Mouse (Mus musculus) kidney, adult 11 months (tissue): ENCODE measurements at regions not wholly inside any gene's neighbourhood (a gene's known extent, or its start where the extent isn't known, plus 50 kb on each side); places are given as distances from the start of the nearest gene placed in this dataset.
A peak's percentile ranks its signal among the peaks of the same experiment; 100 is the strongest.

Source experiments
- DNase-seq: peaks from one replicate; pipeline ENCODE4 v3.0.0; 2022

DNA sequence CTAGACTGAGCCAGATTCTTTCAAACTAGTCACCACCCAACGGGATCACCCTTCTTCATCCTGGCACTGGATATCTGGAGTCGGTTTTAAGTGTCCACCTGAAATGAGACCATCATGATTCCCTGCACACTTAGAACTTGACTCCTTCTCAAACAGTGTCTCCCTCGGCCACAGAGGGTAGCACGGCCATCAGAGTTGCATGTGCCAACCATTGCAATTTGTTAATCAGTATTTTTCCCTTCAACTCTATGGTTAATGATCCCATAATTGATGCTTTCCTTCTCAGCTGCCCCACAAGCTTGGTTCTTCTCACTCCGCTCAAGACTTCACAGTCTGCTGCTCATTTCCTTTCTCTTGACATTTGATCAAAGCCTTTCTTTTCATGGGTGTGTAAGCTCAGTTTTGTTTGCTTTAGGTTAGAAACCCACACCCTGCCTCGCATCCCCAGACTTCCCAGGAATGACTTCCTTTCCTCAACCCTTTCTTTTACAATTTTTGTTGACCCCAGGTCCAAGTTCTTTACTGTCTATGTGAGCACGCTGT lies 253.0 kb upstream of the Fam19a5 start:
- DNase-seq = no peak

DNA sequence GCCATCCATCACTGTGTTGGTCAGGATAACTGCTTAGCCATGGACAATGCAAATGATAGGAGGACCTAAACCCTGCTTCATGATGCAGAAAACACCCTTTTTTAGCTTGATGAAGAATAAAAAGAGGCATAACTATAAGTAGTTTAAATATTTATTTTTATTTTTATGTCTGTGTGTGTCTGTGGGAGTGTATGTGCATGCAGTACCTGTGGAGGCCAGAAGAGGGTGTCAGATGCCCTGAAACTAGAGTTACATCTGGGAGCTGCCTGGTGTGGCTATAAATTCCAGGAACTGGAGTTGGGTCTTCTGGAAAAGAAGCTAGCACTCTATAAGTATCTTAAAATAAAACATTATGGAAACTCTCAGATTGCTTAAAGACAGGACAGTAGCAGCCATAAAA lies 224.2 kb upstream of the Fam19a5 start:
- DNase-seq = no peak

DNA sequence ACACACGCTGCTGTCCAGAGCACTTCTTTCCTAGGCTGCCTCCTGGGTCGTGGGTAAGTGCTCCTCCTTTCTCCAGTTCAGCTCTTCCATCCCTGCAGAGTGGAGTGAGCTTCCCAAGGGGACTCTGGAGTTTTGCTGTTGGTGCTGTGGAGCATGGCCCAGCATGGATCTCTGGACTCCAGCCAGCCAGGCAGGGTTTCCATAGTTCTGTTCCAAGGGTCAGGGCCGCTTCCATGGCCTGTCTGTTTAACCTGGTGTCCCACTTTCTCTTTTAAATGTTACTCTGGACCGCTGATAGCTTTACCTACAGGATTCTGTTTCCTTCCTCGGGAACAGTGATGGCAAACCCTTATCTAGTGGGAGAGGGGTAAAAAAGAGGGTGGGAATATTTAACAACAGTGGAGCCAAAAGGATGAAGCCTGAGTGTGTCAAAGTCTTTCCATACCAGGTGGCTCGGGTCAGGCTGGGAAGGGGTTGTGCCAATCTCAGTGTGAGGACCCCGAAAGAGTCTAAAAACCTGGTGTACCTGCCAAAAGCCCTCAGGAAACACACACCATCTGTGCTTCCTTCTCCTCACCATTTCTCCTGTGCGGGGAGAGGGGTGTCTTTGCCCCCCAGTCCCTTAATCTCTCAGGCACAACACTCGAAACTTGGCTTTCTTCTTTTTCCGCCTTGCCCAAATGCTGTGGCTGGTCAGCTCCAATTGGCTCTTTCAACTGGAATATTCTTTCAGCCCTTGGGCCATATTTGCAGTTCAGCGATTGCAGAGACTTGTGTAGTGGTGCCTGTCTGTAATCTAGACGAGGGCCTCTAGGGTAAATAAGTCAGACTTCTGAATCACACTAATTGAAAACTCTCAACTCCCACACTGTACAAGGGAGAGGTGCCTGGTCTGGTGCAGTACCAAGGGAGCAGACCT lies 222.8 kb upstream of the Fam19a5 start:
- peak; percentile 40 for DNase-seq

DNA sequence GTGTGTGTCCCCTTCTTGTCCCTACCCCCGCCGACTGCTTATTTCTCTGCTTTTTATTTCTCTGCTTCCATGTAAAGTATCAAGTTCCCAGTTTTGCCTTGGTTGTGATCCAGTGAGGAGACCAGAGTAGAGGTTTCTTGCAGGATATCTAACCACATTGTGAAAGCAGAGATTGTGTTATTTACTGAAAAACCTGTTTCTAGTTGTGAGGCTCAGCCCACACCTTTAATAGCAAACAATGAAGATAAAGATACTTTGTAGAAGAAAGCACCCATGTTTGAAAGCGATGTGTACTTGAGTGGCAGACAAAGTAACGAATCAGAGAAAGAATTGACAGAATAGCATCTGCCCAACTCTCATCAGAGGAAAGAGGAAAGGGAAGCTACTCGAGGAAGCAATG lies 218.7 kb upstream of the Fam19a5 start:
- no peak for DNase-seq

DNA sequence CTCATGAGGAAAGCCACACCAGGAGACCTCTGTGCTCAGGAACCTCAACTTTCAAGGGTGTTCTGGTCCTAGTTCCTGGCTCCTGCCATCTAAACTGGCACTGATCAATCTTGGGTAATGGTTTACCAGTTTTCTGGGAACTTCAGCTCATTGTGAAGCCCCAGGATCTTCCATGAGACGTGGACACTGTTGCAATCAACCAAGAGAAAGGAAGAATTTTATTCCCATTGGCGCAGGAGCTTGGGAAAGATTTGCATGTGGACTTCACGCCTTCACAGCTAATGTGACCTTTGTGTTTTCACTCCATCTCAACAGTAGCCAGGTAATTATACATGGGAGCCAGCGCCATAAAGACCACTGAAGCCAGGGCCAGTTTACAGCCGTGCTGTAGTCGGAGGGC lies 217.8 kb upstream of the Fam19a5 start:
- DNase-seq = peak; percentile 53

DNA sequence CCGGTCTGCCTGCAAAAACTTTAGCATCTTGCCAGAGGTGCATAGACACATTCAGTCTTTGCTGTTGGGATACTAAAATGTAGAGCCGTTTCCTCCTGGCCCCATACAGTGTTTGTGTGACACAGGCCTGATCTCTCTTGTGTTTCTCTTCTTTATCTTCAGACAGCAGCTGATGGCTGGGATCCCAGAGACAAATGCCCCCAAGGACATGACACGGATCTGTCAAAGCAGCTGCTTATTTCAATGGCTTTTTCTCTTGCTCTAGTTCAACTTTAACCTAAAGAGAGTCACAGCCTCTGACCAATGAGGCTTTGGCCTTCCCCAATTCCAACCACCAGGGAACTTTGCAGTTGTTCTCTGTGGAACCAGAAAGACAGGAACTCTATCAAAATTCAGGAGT lies 211.7 kb upstream of the Fam19a5 start:
- no peak for DNase-seq

DNA sequence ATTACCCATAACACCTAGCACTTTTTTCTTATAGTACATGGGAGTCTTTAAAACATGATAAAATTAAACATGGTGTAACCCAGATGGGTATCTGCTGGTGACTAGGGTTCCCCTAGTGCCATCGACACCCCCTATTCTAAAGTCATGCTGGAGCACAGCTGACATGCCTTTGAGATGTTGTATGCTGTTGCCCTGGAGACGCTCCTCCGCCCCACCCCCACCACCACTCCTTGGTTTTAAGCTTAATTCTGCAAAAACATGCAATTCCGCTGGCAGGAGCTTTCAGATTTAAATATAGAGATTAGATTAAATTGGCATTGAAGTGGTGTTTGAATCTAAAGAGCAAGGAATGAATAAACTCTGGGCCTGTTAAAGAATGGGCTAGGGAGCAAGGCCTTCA lies 210.6 kb upstream of the Fam19a5 start:
- no peak for DNase-seq

DNA sequence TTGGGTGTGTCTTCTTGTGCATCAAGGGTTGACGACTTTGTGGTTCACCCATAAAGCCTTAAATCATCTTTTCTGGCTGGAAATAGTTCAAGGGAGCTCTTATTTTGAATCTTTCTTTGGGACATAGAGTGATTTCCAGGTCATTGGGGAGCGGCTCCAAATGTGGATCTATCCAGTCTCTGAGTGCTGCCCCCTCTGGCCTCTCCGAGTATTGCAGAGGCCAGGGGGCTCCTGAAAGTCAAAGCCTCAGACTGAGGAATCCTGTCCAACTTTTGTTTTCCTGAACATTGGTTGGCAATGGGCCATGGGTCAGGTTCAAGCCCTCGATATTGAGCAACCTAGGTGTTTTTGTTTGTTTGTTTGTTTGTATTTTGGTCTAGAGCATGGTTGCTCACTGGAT lies 209.7 kb upstream of the Fam19a5 start:
- no peak for DNase-seq

DNA sequence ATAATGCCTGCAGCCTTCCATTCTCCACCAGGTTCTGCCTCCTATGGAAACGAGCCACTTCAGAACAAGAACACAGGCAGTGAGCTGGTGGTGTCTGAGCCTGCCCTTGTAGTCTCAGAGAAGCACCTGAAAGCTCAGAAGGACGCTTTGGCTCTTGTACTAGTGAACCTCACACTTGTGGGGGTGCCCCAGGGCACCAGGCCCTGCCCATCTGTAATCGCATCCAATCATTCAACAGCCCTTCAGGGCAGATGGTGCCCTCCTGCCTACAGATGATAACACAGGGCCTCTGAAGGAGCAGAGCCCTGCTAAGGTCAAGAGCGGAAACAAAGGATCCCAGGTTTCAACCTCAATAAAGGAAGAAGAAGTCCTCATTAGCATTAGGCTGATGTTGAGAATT lies 208.8 kb upstream of the Fam19a5 start:
- DNase-seq = no peak

DNA sequence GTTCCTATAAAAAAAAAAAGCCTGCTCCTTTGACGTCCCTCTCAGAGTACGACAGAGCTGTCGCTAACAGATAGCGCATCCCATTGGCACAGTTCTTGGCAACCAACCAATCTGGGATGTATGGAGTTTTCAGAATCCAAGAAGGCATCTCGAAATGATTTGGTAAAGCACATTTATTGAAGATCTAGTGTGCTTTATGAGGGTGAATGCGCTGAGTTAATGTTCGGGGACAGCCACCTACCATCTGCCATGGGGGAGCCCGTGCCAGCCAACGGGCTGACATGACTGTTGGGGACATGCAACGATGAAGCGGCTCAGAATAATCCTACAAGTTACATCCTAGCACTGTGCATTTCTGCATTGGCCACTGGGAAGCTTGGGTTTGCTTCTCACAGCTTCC lies 208.4 kb upstream of the Fam19a5 start:
- no peak for DNase-seq

DNA sequence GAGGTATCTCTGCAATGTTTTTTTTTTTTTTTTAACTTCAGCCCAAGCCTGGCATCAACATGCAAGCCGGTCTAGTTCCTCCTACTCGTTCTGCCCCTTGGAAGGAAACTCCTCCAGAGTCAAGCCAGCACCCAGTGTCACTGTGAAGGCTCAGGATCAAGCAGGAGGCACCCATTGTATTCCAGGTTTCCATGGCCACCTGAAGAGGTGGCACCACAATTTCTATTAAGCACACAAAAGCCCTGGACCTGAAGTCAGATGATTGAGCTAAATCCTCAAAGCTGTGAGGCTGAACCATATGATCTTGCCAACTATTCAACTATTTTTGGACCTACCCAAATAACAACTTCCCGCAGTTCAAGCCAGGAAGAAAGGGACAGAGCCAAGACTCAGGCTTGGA lies 204.2 kb upstream of the Fam19a5 start:
- DNase-seq = no peak

DNA sequence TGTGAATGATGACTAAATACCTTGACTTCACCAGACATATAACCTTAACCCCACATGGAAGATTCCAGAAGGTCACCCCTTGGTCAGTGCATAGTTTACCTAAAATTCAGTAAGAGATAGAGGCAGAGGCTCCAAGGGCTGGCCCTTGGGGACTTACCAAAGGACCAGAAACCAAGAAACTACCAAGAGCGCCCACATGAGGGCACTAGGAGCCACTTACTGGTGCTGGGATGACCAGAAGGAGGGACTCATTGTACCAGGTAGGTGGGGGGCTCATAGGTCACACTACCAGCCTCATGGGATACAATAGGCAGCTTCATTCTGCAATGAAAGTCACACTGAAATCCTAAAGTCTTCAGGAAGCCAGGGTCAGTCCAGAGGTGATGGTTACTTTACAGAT lies 201.4 kb upstream of the Fam19a5 start:
- no peak for DNase-seq

DNA sequence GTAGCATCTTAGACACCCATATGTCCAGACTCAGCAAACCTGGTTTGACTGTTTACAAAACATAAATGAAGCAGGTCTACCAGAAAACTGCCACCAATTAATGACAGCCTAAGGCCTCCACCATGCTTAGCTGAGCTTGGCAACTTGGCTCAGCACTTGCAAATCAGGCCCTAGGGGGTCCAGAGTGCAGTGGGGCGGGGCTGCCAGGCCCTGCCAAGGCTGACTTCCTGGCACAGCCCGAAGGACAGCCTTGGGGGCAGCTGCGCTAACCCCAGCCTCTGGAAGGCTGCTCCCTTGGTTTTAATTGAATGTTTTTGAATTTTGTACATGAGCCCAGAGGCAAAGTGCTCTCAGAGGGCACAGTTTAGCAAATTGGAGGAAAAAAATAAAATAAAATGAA lies 198.3 kb upstream of the Fam19a5 start:
- DNase-seq = peak; percentile 68

DNA sequence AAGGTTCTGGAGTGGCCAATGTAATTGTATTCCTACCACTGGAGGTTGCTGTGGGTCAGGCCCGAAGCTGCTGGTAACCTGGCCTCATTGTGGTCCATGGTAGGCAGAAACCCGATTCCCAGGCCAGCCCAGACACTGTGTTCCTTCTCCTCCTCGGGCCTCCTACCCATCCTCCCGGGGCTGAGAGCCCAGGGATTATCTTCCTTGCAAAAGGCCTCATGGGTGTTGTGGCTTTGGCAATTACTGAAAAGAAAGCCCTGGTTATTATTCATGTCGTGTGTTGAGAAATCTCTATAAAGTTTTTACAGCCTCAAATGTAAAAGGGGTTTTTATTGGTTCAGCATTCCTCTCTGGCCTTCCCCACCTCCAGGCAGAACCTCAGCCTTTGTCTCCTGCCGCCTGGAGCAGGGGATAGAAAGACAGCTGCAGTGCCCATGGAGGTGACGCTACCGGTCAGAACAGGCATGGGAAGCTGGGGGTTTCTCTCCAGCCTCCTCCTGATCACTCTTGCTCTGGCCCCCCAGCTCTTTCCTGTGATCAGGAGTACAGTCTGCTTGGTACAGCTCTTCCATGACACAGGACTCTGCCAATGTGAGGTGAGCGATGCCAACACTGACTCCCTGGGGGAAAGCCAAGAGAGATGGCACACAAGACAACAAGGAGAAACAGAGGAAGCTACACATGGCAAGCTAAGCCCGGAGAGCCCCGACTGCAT lies 194.4 kb upstream of the Fam19a5 start:
- no peak for DNase-seq

DNA sequence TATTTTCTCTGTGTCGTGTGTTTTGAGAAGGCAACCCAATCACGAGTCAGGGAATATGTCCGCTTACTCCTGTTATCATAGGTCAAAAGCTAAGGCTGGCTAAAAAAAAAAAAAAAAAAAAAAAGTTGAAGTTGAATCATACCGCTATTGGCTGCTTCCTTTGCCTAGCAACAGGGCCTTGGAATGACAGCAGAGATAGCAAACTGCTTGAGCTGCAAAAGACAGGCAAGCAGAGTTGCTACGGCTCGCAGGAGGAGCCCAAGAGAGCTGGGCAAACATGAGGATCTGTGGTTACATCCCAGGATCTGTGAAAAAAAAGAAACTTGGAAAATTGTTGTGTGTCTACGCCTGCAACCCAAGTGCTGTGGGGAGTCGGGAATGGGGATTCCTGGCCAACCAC lies 191.3 kb upstream of the Fam19a5 start:
- DNase-seq = no peak

DNA sequence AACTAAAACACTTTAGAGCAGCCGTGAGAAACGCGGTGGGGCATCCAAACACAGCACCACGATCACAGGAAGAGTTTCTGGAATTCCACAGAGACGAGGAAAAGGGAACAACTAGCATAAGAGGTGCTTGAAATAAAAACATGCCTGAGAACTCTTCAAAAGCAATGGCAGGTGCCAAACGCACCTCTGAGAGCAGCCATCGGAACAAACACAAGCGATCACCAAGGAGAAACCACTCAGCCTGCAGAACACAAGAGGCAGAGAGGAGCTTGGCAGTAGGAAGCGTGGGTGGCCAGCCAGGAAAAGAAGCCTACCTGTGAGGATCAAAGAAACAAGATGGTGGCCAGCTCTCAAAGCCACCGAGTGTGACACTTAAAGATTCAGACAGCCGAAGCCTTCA lies 190.2 kb upstream of the Fam19a5 start:
- no peak for DNase-seq

DNA sequence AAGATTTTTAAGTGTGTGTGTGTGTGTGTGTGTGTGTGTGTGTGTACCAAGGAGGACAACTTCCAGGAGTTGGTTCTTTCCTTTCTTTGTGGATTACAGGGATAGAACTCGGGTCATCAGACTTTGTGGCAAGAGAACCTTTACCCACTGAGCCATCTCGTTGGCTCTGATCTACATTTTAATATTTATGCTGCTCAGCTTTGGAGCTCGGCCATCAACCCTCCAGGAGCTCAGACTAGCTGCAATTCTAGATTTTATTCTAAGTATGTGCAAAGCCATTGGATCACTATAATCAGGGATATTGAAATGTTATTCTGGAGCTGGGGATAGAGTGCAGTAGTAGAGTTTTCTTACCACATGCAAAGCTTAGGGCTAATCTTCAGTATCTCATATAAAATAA lies 183.6 kb upstream of the Fam19a5 start:
- no peak for DNase-seq

DNA sequence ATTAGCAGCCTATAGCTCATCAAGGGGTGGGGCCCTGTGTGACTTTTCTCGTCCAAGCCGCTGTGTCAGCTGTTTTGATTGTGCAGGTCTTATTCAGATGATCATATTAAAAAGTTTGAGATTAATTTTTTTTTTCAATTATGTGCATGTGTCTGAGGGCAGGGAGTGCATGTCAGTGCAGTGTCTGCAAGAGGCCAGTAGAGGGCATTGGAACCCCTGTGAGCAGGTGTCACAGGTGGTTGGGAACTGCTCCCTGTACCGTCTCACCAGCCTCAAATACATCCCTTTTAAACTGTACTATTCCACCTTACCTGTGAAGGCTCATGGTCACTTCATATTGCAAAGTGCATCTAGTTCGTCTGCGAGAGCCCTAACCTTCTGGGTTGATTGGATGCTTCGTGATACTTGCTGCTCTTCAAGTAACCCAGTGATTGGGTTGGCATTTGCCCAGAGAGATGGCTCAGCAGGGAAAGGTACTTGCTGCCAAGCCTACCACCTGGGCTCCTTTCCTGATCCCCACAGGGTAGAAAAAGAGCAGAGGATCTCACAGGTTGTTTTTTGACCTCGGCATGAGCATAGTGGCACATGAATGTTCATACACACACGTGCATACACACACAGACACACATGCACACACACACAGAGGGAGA lies 178.3 kb upstream of the Fam19a5 start:
- no peak for DNase-seq

DNA sequence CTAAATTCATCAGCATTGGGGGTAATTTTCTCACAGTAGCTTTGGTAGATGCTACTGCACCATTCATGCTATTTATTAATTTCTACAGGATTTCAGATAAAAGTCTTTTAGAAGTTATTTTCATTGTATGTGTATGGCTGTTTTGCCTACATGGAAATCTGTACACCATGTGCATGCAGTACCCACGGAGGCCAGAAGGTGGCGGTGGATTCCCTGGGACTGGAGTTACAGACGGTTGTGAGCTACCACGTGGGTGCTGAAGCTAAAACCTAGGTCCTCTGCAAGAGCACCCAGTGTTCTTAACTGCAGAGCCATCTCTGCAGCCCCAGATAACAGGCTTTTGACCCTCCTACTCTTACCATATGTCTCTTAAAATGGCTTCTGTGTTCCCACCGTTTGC lies 176.7 kb upstream of the Fam19a5 start:
- DNase-seq = no peak

DNA sequence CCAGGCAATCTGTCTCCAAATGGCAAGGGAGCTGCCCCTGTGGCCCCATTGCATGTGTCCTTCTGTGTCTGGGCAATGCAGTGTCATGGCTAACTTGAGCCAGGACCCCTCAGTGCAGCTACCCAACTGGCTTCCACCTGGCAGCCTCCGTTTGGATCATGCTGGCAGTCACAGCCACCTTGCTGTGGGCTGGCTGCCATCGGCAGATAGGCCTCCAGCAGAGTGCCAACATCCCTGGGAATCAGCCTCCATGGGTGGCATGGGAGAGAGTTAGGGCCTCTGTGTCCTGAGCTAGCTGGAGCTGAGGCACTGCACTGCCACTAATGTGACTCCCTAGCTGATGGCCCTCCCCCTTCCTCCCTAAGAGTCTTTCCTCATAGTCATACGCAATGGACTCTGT lies 174.7 kb upstream of the Fam19a5 start:
- no peak for DNase-seq

DNA sequence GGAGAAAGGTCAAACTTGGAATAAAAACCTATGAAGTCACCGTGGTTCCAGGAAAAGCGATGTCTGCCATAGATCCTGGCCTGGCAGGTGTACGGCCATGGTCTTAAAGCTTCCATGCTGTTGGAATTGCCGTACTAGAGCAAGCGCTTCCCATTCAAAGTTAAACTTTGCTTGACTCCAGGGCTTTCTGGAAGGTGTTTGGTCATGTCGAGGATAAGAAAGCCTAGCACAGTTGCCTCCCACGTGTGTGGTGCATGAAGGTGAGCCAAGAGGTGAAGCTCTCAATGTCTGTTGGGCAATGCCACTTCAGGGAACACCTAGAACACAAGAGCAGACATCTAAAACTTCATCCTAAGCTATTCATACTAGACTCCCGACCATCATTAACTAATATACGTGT lies 174.3 kb upstream of the Fam19a5 start:
- no peak for DNase-seq

DNA sequence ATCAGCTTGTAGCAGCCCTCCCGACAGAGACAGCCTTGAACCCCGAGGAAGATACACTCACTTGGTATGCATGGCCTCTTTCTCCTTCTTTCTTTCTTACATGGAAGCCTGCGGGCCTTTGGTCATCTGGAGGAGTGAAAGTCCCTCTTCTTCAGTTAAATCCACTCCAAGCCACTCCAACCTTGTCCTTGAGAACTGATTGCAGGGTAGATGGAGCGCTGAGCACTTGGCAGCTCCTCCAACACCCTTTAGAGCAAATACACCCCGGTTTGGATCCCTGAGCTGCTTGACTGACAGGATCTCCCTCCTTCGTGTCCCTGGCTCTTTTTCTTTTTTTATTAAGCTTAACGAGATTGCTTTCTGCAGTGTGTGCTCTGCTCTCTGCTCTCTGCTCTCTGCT lies 173.3 kb upstream of the Fam19a5 start:
- no peak for DNase-seq

DNA sequence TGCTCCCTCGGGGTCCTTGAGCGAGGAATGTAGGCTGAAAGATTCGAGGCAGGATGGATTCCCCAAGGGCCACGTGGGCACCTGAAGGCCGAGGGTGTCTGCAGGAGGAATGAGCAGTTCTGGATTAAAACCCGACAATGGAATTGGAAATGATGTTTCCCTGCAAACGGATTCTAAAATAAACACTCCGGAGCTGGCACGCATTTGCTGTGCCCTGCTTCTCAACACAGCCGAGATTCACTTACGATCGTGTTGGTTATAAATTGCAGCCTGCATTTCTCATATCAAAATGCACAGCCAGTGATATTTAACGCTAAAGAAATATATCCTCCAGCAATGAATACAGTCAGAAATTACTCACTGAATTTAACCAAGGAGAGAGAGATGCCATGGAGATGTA lies 169.4 kb upstream of the Fam19a5 start:
- no peak for DNase-seq
